Mouse (Mus musculus): ENCODE measurements around the gene Cd160. TPM values are rescaled to one million over a fixed set of nuclear protein-coding genes. Genes with fewer than 3 reads are reported as not detected.

Cd160 gene
- total RNA-seq, 4 experiments from 2014 or later = not detected

DNA sequence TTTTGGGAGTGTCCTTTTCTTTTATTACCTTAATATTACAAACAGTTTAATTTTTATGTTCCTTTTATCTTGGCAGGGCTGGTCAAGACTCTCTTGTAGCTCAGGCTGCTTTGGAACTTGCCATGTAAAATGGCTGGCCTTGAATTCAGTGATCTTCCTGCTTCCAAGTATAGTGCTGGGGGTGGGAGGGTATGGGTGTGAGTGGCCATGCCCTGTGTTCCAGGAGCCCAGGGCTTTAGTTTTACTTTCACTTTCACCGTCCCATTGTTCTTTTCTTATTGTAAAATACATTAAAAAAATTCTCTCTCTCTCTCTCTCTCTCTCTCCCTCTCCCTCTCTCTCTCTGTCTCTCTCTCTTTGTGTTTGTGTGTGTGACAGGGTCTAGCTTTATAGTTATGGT is 64.6 kb downstream of the Cd160 start:
- no peak for DNase-seq (ENCODE audit: low spot score in 2 of 2)

DNA sequence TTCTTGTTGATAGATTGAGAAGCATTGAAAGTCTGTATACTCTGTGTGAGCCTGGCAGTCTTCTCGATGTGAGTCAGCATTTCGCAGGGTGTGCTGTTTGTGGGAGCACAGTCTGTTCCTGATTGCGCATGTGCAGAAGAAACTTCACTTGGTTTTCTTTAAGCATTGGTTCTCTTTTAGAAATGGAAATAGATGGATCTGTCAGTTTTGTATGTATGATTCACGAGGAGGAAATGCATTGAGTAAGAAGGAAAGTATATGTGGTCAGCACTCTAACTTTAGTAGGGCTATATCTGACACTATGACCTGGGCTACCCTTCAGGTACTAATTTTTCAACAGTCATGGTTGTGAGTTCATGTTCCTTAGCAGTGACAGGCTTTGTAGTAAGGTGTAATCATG is 69.5 kb downstream of the Cd160 start:
- peak in 1 of 2 experiments; percentile 24 for DNase-seq (ENCODE audit: low spot score in 2 of 2)

DNA sequence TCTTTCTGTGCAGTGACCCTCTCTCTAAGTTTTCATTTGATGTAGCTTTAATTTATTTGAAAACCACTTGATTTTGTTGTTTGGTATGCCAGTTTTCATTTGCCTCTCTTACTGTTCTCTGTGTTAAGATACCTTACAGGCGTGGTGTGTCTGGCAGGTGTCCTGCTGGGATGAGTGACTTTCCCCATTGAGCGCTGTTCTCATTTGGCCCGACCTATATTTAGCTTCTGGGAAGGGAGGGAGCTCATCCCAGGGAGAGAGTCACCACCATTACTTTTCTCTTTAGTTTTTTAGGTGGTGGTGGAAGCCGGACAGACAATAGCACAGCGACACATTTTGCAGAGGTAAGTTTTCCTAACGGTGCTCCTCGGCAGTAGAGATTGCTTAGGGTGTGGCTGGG is 71.5 kb downstream of the Cd160 start:
- no peak for DNase-seq (ENCODE audit: low spot score in 2 of 2)

GRCm38 (mm10) chr3:96755935-96756334 is 73.2 kb downstream of the Cd160 start:
- no peak for DNase-seq (ENCODE audit: low spot score in 2 of 2)

Other genes starting within 250 kb of the Cd160 start
- gene Polr3gl, start 235.2 kb downstream of the Cd160 start, total RNA-seq (2022) = 10 to 100 TPM; 22.8 to 26.6 (median 24.3) TPM
- 10 to 100 TPM; 60.4 to 65.0 (median 61.0) TPM for gene Ankrd34a, start 232.7 kb downstream of the Cd160 start, total RNA-seq (2022)
- 10 to 100 TPM; 20.3 to 22.9 (median 21.9) TPM for gene Lix1l, start 228.2 kb downstream of the Cd160 start, total RNA-seq (2022)
- 10 to 100 TPM; 41.8 to 56.2 (median 46.5) TPM for gene Rbm8a, start 199.4 kb downstream of the Cd160 start, total RNA-seq (2022)
- gene Pex11b, start 194.0 kb downstream of the Cd160 start, total RNA-seq (2022) = 10 to 100 TPM; 52.7 to 62.6 (median 54.3) TPM
- under 1 TPM in 3 of 4 experiments, not detected in 1; 0.11 to 0.51 (median 0.15) TPM for gene Gm42957, start 193.9 kb downstream of the Cd160 start, total RNA-seq (2022)
- gene Itga10, start 183.8 kb downstream of the Cd160 start, total RNA-seq (2022) = 1 to 10 TPM in 3 of 4 experiments, under 1 TPM in 1; 0.97 to 2.0 (median 1.5) TPM
- 1 to 10 TPM; 7.2 to 9.0 (median 8.6) TPM for gene Ankrd35, start 159.2 kb downstream of the Cd160 start, total RNA-seq (2022)
- gene Pias3, start 133.0 kb downstream of the Cd160 start, total RNA-seq (2022) = 10 to 100 TPM; 26.0 to 38.9 (median 31.5) TPM
- gene Nudt17, start 120.8 kb downstream of the Cd160 start, total RNA-seq (2022) = 10 to 100 TPM in 2 of 4 experiments, 1 to 10 TPM in 2; 8.6 to 11.8 (median 10.0) TPM
- gene Polr3c, start 101.7 kb downstream of the Cd160 start, total RNA-seq (2022) = 10 to 100 TPM; 24.2 to 27.6 (median 26.6) TPM
- gene Rnf115, start 101.7 kb downstream of the Cd160 start, total RNA-seq (2022) = 10 to 100 TPM; 62.4 to 66.4 (median 64.4) TPM
- under 1 TPM in 3 of 4 experiments, not detected in 1; 0.33 to 0.46 (median 0.34) TPM for gene Pdzk1, start 67 bp downstream of the Cd160 start, total RNA-seq (2022)
- gene Gja5, start 75.3 kb upstream of the Cd160 start, total RNA-seq (2022) = 1 to 10 TPM in 1 of 4 experiments, under 1 TPM in 3; 0.56 to 1.2 (median 0.67) TPM
- 10 to 100 TPM; 39.3 to 43.6 (median 41.7) TPM for gene Gpr89, start 76.0 kb upstream of the Cd160 start, total RNA-seq (2022)
- not detected for gene Gja8, start 96.7 kb upstream of the Cd160 start, total RNA-seq (2022)

All from left cerebral cortex, adult 8-10 months (tissue).